Mouse (Mus musculus) CH12.LX (cell line): ENCODE results near the gene Fdps.

Experiments
- CTCF ChIP-seq, 2 experiments: IDR thresholded peaks in 1 of 2; conservative IDR thresholded peaks in 1 of 2; 2 replicates each; pipeline ENCODE4 v1.5.1; 2011 to 2012; ENCODE audit warnings: low read depth in 2 of 2, low read length in 2 of 2, improper control_type of control experiment in 1 of 2, inconsistent platforms in 1 of 2, mild to moderate bottlenecking in 1 of 2, moderate library complexity in 1 of 2
- RAD21 ChIP-seq: IDR thresholded peaks from 2 replicates; pipeline ENCODE4 v1.6.1; 2011; ENCODE audit warnings: low read depth, mild to moderate bottlenecking, low read length, improper control_type of control experiment, moderate library complexity
- UBTF ChIP-seq: IDR thresholded peaks from 2 replicates; pipeline ENCODE4 v1.6.1; 2012; ENCODE audit warnings: low read depth, mild to moderate bottlenecking, inconsistent platforms, low read length, improper control_type of control experiment, moderate library complexity
- USF2 ChIP-seq: conservative IDR thresholded peaks from 2 replicates; pipeline ENCODE4 v1.6.1; 2011; ENCODE audit warnings: low read depth, low read length, improper control_type of control experiment

GRCm38 (mm10) chr3:89147101-89147978 is 45.6 kb upstream of the Fdps start:
- TF ChIP-seq USF2 (no peak), RAD21 (no peak), CTCF (conservative IDR thresholded peaks at IDR 0.05 in 1 of 2, IDR thresholded peaks at IDR 0.05 in 1 of 2; ENCODE audit: low read depth in 2 of 2, low read length in 2 of 2) (no peak), UBTF (no peak)
